Mouse (Mus musculus): ENCODE measurements at regions not wholly inside any gene's neighbourhood (a gene's known extent, or its start where the extent isn't known, plus 50 kb on each side); places are given as distances from the start of the nearest gene placed in this dataset.

DNA sequence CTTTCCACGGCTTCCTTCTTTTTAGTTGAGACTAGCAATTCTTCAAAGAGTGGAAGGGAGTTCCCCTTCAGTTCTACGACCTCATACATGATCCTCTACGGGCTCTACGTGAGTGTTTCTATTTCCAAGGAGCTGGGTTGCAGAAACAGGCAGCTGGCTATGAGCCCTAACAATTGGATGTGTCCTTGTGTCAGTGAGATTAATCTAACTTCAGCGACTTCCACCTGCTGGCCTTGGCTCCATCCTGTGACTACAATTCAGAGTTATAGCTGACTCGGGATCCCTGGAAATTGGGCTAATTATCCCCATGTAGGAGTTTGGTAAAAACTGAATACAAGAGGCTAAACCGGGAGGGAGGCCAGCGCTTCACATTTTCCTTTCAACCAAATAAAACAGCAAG is 122.8 kb downstream of the Cd83 start:
- no peaks in the 10 kb centered on the region for H3K4me1 ChIP-seq (ENCODE audit: insufficient read depth)
- 60% methylated on average over 8 of the region's 8 CpGs for WGBS (ENCODE audit: insufficient replicate concordance)
- no peak overlapping the region for H3K4me2 ChIP-seq (ENCODE audit: low read depth, low read length)
- no peak for ATAC-seq
- no peaks in the 10 kb centered on the region for H3K9me3 ChIP-seq (ENCODE audit: low read length)
- TF ChIP-seq EP300 (IDR thresholded peaks at IDR 0.05; ENCODE audit: low read depth) (no peak), CTCF (IDR thresholded peaks at IDR 0.05; ENCODE audit: low read depth) (no peak)
- H3K27ac ChIP-seq (ENCODE audit: low read depth), result no peak overlapping the region
- DNase-seq, result no peak
- no peak overlapping the region for H3K9ac ChIP-seq (replicated peaks)
- no peaks in the 10 kb centered on the region for H3K27me3 ChIP-seq (ENCODE audit: insufficient read depth, low read length)
- H3K4me3 ChIP-seq (ENCODE audit: low read depth, low read length), result no peak overlapping the region
- H3K36me3 ChIP-seq (replicated peaks; ENCODE audit: insufficient read depth, low read length), result no peaks in the 10 kb centered on the region

DNA sequence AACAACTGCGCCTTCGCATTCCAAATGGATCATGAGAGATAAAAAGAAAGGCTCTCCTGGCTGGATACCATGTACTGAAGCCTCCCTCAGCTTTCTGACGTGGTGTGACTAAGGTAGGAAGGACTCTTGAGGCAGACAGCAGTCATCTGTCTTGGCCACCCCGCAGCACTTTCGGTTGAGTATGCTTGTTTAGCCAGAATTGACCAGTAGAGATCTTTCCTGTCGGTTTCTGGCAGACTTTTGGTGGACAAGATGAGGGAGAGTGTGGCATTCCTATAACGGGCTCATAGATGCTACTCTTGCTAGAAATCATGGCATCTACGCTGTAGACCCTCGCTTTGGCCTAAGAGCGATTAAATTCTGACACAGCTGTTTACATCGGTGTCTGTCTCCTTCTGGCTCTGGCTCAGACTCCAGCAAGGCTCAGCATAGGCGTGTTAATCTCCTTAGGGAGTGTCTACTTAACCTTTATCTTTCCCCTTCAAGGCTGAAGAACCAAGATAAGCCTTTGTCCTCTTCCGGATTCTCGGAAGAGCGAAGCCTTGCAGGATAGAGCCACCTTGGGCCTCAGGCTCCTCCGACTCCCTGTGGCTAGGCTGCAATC is 123.6 kb downstream of the Cd83 start:
- TF ChIP-seq EP300 (IDR thresholded peaks at IDR 0.05; ENCODE audit: low read depth), result peak; percentile 61; the same call in 1 of the 2 replicates
- no peak for TF ChIP-seq CTCF (IDR thresholded peaks at IDR 0.05; ENCODE audit: low read depth)
- Histone ChIP-seq H3K9ac (replicated peaks) (no peak overlapping the region), H3K4me1 (ENCODE audit: insufficient read depth) (no peaks in the 10 kb centered on the region), H3K4me2 (ENCODE audit: low read depth, low read length) (peak overlapping the region; percentile 9; the same call in 1 of the 2 replicates), H3K4me3 (ENCODE audit: low read depth, low read length) (no peak overlapping the region), H3K9me3 (ENCODE audit: low read length) (no peaks in the 10 kb centered on the region), H3K36me3 (replicated peaks; ENCODE audit: insufficient read depth, low read length) (no peaks in the 10 kb centered on the region), H3K27ac (ENCODE audit: low read depth) (no peak overlapping the region), H3K27me3 (ENCODE audit: insufficient read depth, low read length) (no peaks in the 10 kb centered on the region)
- no peak for DNase-seq
- WGBS (ENCODE audit: insufficient replicate concordance), result 54% methylated on average over 16 of the region's 16 CpGs
- peak; percentile 60 for ATAC-seq

DNA sequence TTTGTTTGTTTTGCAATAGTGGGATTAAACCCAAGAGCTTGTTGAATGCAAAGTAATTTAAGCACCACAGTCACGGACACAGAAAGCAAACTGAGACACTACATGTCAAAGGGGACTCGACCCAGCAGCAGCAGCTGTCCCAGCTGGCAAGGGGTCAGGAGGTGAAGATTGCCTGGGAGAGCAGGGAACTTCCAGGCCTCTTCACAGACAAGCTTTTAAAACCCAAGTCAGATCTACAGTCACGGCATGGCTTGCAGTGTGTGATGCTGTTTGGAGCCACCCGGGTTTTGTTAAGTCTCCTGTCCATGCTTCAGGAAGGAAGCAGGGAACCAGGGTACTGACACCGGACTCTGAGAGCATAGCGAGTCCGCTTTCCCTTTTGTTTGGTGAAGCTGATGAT is 125.4 kb downstream of the Cd83 start:
- no peak for ATAC-seq
- Histone ChIP-seq H3K27ac (ENCODE audit: low read depth) (no peak overlapping the region), H3K36me3 (replicated peaks; ENCODE audit: insufficient read depth, low read length) (no peaks in the 10 kb centered on the region), H3K27me3 (ENCODE audit: insufficient read depth, low read length) (no peaks in the 10 kb centered on the region), H3K4me3 (ENCODE audit: low read depth, low read length) (no peak overlapping the region), H3K9me3 (ENCODE audit: low read length) (no peaks in the 10 kb centered on the region), H3K4me2 (ENCODE audit: low read depth, low read length) (no peak overlapping the region), H3K9ac (replicated peaks) (no peak overlapping the region), H3K4me1 (ENCODE audit: insufficient read depth) (no peaks in the 10 kb centered on the region)
- 53% methylated on average over 7 of the region's 7 CpGs for WGBS (ENCODE audit: insufficient replicate concordance)
- no peak for DNase-seq
- no peak for TF ChIP-seq EP300 (IDR thresholded peaks at IDR 0.05; ENCODE audit: low read depth)
- TF ChIP-seq CTCF (IDR thresholded peaks at IDR 0.05; ENCODE audit: low read depth), result no peak

DNA sequence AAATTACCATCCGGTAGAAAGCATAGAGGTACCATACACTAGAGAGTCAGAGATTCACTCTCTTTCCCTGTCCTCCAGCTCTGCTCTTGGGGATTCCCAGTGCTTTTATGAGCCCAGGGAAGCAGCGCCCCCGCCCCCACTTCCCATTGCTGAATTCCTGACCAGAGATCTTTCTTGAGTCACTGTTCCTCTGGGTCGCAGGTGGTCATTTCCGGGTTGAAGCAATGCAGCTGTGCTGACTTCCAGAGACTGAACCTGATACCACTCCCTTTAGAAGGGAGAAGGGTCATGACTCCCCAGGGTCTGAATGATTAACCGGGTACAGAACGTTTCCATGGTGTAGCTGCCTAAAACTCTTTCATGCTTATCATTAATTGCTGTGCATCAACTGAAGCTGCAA is 128.9 kb downstream of the Cd83 start:
- no peak overlapping the region for H3K27ac ChIP-seq (ENCODE audit: low read depth)
- DNase-seq (no peak), ATAC-seq (no peak)
- H3K9ac ChIP-seq (replicated peaks), result no peak overlapping the region
- H3K4me1 ChIP-seq (ENCODE audit: insufficient read depth), result no peaks in the 10 kb centered on the region
- H3K4me3 ChIP-seq (ENCODE audit: low read depth, low read length), result no peak overlapping the region
- 42% methylated on average over 7 of the region's 7 CpGs for WGBS (ENCODE audit: insufficient replicate concordance)
- no peak overlapping the region for H3K4me2 ChIP-seq (ENCODE audit: low read depth, low read length)
- no peak for TF ChIP-seq EP300 (IDR thresholded peaks at IDR 0.05; ENCODE audit: low read depth)
- no peak for TF ChIP-seq CTCF (IDR thresholded peaks at IDR 0.05; ENCODE audit: low read depth)
- no peaks in the 10 kb centered on the region for H3K27me3 ChIP-seq (ENCODE audit: insufficient read depth, low read length)
- no peaks in the 10 kb centered on the region for H3K9me3 ChIP-seq (ENCODE audit: low read length)
- no peaks in the 10 kb centered on the region for H3K36me3 ChIP-seq (replicated peaks; ENCODE audit: insufficient read depth, low read length)

DNA sequence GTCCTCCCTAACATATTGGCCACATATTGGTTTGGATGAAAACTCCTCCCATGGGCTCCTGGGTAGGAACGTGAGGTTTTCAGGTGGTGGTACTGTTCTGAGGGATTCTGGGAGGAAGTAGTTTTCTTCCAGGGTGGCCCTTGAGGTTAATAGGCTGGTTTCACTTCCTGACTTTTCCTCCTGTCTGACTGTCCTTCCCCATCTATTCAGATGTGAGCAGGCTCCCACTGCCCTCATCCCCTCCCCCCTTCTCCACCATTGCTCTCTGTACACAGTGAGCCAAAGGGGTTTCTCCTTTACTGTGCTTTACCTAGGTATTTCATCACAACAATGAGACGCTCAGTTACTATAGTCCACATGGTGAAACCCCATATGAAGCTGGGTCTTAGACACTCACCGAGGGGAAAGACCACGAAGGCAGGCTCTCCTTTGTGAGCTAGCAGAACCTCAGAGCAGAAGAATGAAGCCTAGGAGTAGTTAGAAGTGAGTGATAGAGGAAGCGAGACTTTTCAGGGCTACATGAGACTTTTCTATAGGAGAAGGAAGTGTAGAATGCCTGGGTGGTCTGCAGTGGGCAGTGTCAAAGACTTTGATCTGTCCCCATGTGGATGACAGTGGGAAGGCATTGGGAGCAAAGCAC is 135.3 kb downstream of the Cd83 start:
- H3K36me3 ChIP-seq (replicated peaks; ENCODE audit: insufficient read depth, low read length), result no peaks in the 10 kb centered on the region
- H3K4me2 ChIP-seq (ENCODE audit: low read depth, low read length), result no peak overlapping the region
- no peak overlapping the region for H3K27ac ChIP-seq (ENCODE audit: low read depth)
- H3K4me3 ChIP-seq (ENCODE audit: low read depth, low read length), result no peak overlapping the region
- WGBS (ENCODE audit: insufficient replicate concordance), result 44% methylated on average over 5 of the region's 5 CpGs
- TF ChIP-seq CTCF (IDR thresholded peaks at IDR 0.05; ENCODE audit: low read depth) (no peak), EP300 (IDR thresholded peaks at IDR 0.05; ENCODE audit: low read depth) (no peak)
- no peaks in the 10 kb centered on the region for H3K4me1 ChIP-seq (ENCODE audit: insufficient read depth)
- no peak overlapping the region for H3K9ac ChIP-seq (replicated peaks)
- H3K27me3 ChIP-seq (ENCODE audit: insufficient read depth, low read length), result no peaks in the 10 kb centered on the region
- no peak for DNase-seq
- ATAC-seq, result no peak
- no peaks in the 10 kb centered on the region for H3K9me3 ChIP-seq (ENCODE audit: low read length)

DNA sequence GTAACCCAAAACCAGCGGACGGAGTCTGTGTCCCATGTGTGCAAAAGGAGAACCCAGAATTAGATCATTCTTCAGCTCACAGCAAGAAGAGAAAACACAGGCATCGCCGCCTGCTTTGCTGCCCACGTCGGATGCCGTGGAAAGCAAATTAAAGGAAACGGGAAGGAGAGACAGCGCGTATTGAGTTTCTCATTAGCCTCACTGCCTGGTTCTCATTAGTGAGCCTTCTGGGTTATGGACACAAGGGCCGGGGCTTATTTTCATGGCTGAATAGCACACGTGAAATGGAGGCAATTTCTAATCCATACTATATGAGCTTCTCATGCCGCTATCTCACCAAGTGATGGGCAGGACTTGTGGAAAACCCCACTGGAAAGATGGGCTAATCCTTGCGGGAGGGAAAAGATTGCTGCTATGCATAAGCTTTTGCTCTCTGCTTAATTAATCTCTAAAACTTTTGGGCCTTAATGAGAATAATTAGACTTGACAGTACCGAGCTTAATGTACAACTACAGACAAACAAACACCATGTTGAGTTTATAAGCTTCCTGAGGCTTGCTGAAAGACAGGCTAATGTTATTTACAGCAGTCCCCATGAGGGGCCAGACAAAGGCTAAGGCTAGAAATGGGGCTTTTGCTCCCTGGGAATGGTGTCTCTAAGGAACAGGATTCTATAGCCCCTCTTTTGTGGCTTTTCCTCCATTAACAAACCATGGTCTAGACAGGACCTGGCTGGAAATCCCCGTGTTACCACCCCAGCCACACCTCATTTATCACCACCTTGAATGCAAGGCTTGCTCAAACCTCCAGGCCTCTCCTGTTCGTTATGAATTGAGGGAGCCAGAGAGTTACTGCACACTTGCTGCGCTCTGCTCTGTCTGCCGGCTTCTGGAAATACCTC is 145.8 kb downstream of the Cd83 start:
- no peak for ATAC-seq
- TF ChIP-seq CTCF (IDR thresholded peaks at IDR 0.05; ENCODE audit: low read depth), result no peak
- TF ChIP-seq EP300 (IDR thresholded peaks at IDR 0.05; ENCODE audit: low read depth), result no peak
- no peaks in the 10 kb centered on the region for H3K27me3 ChIP-seq (ENCODE audit: insufficient read depth, low read length)
- no peak overlapping the region for H3K9ac ChIP-seq (replicated peaks)
- no peak overlapping the region for H3K4me2 ChIP-seq (ENCODE audit: low read depth, low read length)
- DNase-seq, result no peak
- no peak overlapping the region for H3K4me3 ChIP-seq (ENCODE audit: low read depth, low read length)
- WGBS (ENCODE audit: insufficient replicate concordance), result 83% methylated on average over 19 of the region's 19 CpGs
- H3K9me3 ChIP-seq (ENCODE audit: low read length), result no peaks in the 10 kb centered on the region
- no peaks in the 10 kb centered on the region for H3K4me1 ChIP-seq (ENCODE audit: insufficient read depth)
- H3K27ac ChIP-seq (ENCODE audit: low read depth), result no peak overlapping the region
- no peaks in the 10 kb centered on the region for H3K36me3 ChIP-seq (replicated peaks; ENCODE audit: insufficient read depth, low read length)
